Mouse (Mus musculus) kidney, postnatal 0 days (tissue): Measurements from ENCODE around the gene Ift43. TPM values are rescaled to one million over a fixed set of nuclear protein-coding genes. Genes with fewer than 3 reads are reported as not detected.
A peak's percentile ranks its signal among the peaks of the same experiment; 100 is the strongest.

Experiments
- ATAC-seq: fragments of 200-750 bp; cut with Nextera tagmentation; replicated peaks from 2 replicates; pipeline ENCODE4 v1.8.0; 2017; ENCODE audit warnings: low read depth, moderate number of reproducible peaks, moderate TSS enrichment, moderate library complexity; ENCODE audit not compliant: low FRiP score
- DNase-seq: peaks from one replicate; pipeline ENCODE4 v3.0.0-alpha.2; 2016; ENCODE audit warnings: low spot score
- H3K27ac ChIP-seq: fragments of 300-500 bp; sonication (generic); 2 replicates; pipeline ENCODE4 v1.5.1; 2014; ENCODE audit warnings: mild to moderate bottlenecking
- H3K27me3 ChIP-seq: fragments of 300-500 bp; sonication (generic); 2 replicates; pipeline ENCODE4 v1.6.1; 2014; ENCODE audit warnings: low read length, mixed read lengths; ENCODE audit not compliant: insufficient read depth
- H3K36me3 ChIP-seq: fragments of 300-500 bp; sonication (generic); 2 replicates; pipeline ENCODE4 v1.6.1; 2014; ENCODE audit warnings: low read length, mixed read lengths; ENCODE audit not compliant: insufficient read depth
- H3K4me1 ChIP-seq: fragments of 300-500 bp; sonication (generic); replicated peaks from 2 replicates; pipeline ENCODE4 v1.6.1; 2014; ENCODE audit warnings: antibody characterized with exemption, low read length, mixed read lengths; ENCODE audit not compliant: insufficient read depth
- H3K4me2 ChIP-seq: fragments of 300-500 bp; sonication (generic); 2 replicates; pipeline ENCODE4 v1.6.1; 2014; ENCODE audit warnings: mild to moderate bottlenecking, low read length, moderate library complexity, mixed read lengths
- H3K4me3 ChIP-seq: fragments of 300-500 bp; sonication (generic); replicated peaks from 2 replicates; pipeline ENCODE4 v1.5.1; 2014; ENCODE audit warnings: low read depth, low read length
- H3K9ac ChIP-seq: fragments of 300-500 bp; sonication (generic); 2 replicates; pipeline ENCODE4 v1.6.1; 2014; ENCODE audit warnings: low read depth, low read length
- H3K9me3 ChIP-seq: fragments of 300-500 bp; sonication (generic); replicated peaks from 2 replicates; pipeline ENCODE4 v1.6.1; 2016; ENCODE audit warnings: low read length, inconsistent platforms, mixed read lengths
- CTCF ChIP-seq: IDR thresholded peaks from 2 replicates; pipeline ENCODE4 v1.5.1; 2016; ENCODE audit warnings: antibody characterized with exemption, low read depth, mild to moderate bottlenecking, moderate library complexity
- WGBS: fragments of 180-500 bp; shearing (Covaris S2); extraction: QIAGEN DNeasy Blood & Tissue Kit; methylation state at CpG from one replicate; pipeline ENCODE4 v1.1.7; 2014; 5-methylcytosine and 5-hydroxymethylcytosine counted together
- polyA plus RNA-seq: library from polyadenylated mRNA; unstranded; fragments of >200 nt; fragmentation: Nextera tagmentation; extraction: Ambion mirVana; gene quantifications from 2 replicates; pipeline ENCODE4 v1.2.1, GENCODE M21; 2015

Gene Ift43
- polyA plus RNA-seq = 87.0 and 87.3 TPM in 2 replicates

DNA sequence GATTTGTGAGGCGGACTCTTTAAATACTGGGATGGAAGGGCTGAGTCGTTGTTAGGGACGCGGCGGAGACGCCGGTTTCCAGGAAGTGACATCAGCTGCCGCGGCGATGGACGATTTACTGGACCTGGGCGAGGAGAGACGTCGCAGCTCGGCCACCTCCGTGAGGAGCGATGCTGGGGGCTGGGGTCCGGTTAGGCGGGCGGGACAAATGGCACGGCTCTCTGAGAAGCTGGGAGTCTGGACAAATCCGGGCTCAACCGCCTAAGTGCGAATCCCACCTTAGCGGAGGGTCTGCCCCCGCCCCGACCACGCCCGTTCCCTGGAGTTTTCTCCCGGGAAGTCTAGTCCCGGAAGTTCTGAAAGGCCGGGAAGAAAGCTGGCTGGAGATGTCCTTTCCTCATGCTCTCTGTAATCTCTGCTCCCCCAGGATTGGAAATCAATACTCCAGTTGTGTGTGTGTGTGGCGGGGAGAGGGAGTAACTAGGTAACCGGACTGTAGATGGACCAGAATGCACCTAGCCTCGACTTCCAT lies at the start of gene Ift43:
Gene Ift43 (plus strand): TSS at position 61 of the 532 bp plus-strand sequence.
- H3K36me3 ChIP-seq = peaks cover 7% of the 10 kb centered on the region; the same call in 1 of the 2 replicates
- peak within 1 kb of the TSS; percentile 9; the same call in 1 of the 2 replicates for H3K27ac ChIP-seq
- 0 out of 2 replicates have a peak, but pooled peaks cover 5% of the 10 kb centered on the region for H3K4me1 ChIP-seq
- H3K4me2 ChIP-seq = peak within 1 kb of the TSS; percentile 72
- no peak for TF ChIP-seq CTCF
- H3K4me3 ChIP-seq = peak within 1 kb of the TSS; percentile 69
- H3K9ac ChIP-seq = peak within 1 kb of the TSS; percentile 58
- H3K27me3 ChIP-seq = no peaks in the 10 kb centered on the region
- ATAC-seq (peak; percentile 58; the same call in 1 of the 2 replicates), DNase-seq (peak; percentile 94)
- no peaks in the 10 kb centered on the region for H3K9me3 ChIP-seq
- WGBS = under 1% methylated on average over 35 of the region's 35 CpGs

- H3K4me1 ChIP-seq = no peaks in the 10 kb centered on the region; the same call in none of the 2 replicates
- no peak overlapping the region for H3K4me3 ChIP-seq
- TF ChIP-seq CTCF = no peak
- DNase-seq = no peak
- no peak for ATAC-seq
- no peaks in the 10 kb centered on the region for H3K9me3 ChIP-seq
- no peak overlapping the region for H3K27ac ChIP-seq
- H3K36me3 ChIP-seq = no peaks in the 10 kb centered on the region
- no peaks in the 10 kb centered on the region for H3K27me3 ChIP-seq
- H3K9ac ChIP-seq = no peak overlapping the region
- H3K4me2 ChIP-seq = no peak overlapping the region
Observed at GRCm38 (mm10) chr12:86035586-86035985, 46.8 kb upstream of the Ift43 start.

DNA sequence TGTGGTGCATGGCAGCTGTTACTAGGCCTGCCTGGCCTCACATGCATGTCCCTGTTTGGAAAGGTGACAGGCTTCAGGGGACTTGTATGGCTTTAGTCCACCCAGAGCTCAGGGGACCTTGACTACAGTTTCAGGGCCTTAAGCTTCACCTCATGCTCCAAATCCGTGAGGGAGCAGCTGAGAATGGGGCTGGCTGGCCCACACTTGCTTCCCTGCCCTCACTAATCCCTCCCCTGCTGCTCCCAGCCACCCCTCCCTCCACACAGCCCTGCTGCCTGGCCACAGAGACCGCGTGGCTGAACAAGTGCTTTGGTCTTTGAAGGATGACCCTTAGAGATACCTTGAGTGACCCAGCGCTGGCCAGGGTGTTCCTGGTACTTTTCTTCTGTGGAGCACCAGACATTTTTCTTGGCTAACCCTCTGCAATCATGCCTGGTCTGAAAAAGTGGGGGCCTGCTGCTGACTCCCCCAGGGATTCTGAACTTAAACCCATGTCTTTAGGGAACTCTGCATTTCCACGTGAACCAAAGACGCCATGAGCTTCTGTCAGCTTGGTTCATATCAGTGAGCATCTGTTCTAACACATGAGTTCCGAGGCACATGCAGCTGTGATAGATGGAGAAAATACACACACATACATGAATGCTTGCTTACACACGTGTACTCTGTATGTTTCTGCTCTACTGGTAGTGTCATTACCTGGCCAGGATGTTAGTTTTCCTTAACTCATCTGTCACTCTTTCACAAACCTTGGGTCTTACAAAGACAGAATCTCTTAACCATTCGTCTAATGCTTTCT lies 45.8 kb upstream of the Ift43 start:
- no peak for DNase-seq
- Histone ChIP-seq H3K9me3 (no peaks in the 10 kb centered on the region), H3K27ac (no peak overlapping the region), H3K4me1 (no peaks in the 10 kb centered on the region; the same call in none of the 2 replicates), H3K4me2 (no peak overlapping the region), H3K9ac (no peak overlapping the region), H3K4me3 (no peak overlapping the region), H3K27me3 (no peaks in the 10 kb centered on the region), H3K36me3 (no peaks in the 10 kb centered on the region)
- no peak for TF ChIP-seq CTCF
- ATAC-seq = no peak
- 35% methylated on average over 9 of the region's 9 CpGs for WGBS

DNA sequence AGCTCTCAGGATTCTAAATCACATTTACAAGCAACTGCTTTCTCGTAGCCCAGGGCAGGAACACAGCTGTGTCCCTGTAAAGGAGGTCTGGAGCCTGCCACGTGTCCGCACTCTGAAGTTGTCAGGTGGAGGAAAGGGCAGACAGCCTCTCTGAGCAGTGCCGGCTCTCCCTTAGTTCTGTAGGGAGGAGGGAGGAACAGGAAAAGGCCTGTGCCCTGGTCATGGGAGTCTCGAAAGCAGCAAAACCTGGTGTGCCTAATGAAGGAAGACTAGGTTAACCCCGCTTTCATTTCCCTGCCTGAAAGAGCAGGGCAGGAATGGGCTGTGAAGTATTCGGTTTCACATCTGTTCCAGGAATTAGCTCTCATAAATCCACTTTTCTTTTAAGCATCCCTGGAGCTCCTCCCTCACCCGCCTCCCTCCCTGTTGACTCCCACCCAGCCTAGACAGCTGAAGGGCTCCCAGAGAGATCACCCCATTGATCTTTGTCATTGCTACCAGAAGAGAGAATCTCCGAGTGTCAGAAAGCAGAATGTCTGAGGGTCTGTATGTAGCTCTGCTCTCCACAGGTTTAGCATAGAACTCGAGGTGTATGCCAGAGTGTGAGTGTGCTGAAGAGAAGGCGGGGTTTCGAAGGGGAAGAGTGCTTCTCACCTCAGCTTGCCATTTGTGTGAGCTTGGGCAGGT lies 45.0 kb upstream of the Ift43 start:
- peak; percentile 88 for ATAC-seq
- no peak for TF ChIP-seq CTCF
- no peaks in the 10 kb centered on the region for H3K9me3 ChIP-seq
- no peaks in the 10 kb centered on the region for H3K36me3 ChIP-seq
- H3K4me3 ChIP-seq = no peak overlapping the region
- H3K27me3 ChIP-seq = no peaks in the 10 kb centered on the region
- H3K9ac ChIP-seq = no peak overlapping the region
- H3K27ac ChIP-seq = no peak overlapping the region
- peak overlapping the region; percentile 15; the same call in 1 of the 2 replicates for H3K4me2 ChIP-seq
- WGBS = 11% methylated on average over 12 of the region's 12 CpGs
- DNase-seq = peak; percentile 96
- H3K4me1 ChIP-seq = no peaks in the 10 kb centered on the region; the same call in none of the 2 replicates

- TF ChIP-seq CTCF = no peak
- Histone ChIP-seq H3K4me1 (no peaks in the 10 kb centered on the region; the same call in none of the 2 replicates), H3K4me3 (no peak overlapping the region), H3K27ac (no peak overlapping the region), H3K27me3 (no peaks in the 10 kb centered on the region), H3K9ac (no peak overlapping the region), H3K4me2 (no peak overlapping the region), H3K9me3 (no peaks in the 10 kb centered on the region), H3K36me3 (no peaks in the 10 kb centered on the region)
- no peak for ATAC-seq
- DNase-seq = peak; percentile 62
- WGBS = 54% methylated on average over 5 of the region's 5 CpGs
Observed at GRCm38 (mm10) chr12:86039078-86039477, 43.3 kb upstream of the Ift43 start.

DNA sequence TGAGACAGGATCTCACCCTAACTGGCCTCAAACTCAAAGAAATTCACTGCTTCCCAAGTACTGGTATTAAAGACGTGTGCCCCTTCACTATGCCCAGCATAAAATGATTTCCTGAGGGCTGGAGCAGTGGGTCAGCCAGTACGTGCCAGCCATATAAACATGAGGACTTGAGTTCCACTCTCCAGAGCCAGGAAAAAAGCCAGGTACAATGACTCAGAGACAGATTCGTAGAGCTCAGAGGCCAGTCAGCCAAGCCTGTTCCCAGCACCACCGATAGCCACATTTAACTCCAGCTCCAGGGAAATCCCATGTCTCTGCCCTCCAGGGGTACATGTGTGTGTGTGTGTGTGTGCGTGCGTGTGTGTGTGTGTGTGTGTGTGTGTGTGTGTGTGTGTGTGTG lies 42.6 kb upstream of the Ift43 start:
- no peak for TF ChIP-seq CTCF
- Histone ChIP-seq H3K36me3 (no peaks in the 10 kb centered on the region), H3K27ac (no peak overlapping the region), H3K9ac (no peak overlapping the region), H3K4me2 (no peak overlapping the region), H3K4me1 (no peaks in the 10 kb centered on the region; the same call in none of the 2 replicates), H3K27me3 (no peaks in the 10 kb centered on the region), H3K4me3 (no peak overlapping the region), H3K9me3 (no peaks in the 10 kb centered on the region)
- DNase-seq (no peak), ATAC-seq (no peak)
- WGBS = 82% methylated on average over 6 of the region's 6 CpGs
